Mouse (Mus musculus): ENCODE measurements around the gene Nusap1. TPM values are rescaled to one million over a fixed set of nuclear protein-coding genes. Genes with fewer than 3 reads are reported as not detected.

The Nusap1 gene
- 3.9 and 5.7 TPM in 2 replicates for polyA plus RNA-seq (2015; fragmentation: Nextera tagmentation; extraction: Ambion mirVana)

GRCm38 (mm10) chr2:119618199-119618982, at the start of gene Nusap1, which contains the start of gene Oip5:
TSS of gene Nusap1 (plus strand) at chr2:119618298.
TSS of gene Oip5 (minus strand) at chr2:119618469.
- H3K27ac ChIP-seq (ENCODE audit: low read length): 0 out of 2 replicates have a peak within 1 kb of the TSS, but pooled peaks have one; percentile 43
- under 1% methylated on average over 55 of the region's 55 CpGs for WGBS
- peak; percentile 100 for ATAC-seq

GRCm38 (mm10) chr2:119572471-119572870, 45.6 kb upstream of the Nusap1 start:
- H3K9ac ChIP-seq (replicated peaks; ENCODE audit: low read depth): no peak overlapping the region
- DNase-seq (ENCODE audit: low spot score) (peak; percentile 63), ATAC-seq (peak; percentile 43; the same call in 1 of the 2 replicates)
- no peaks in the 10 kb centered on the region for H3K9me3 ChIP-seq (ENCODE audit: low read length)
- no peak overlapping the region; the same call in 1 of the 2 replicates for H3K27ac ChIP-seq (ENCODE audit: low read length)
- no peaks in the 10 kb centered on the region for H3K27me3 ChIP-seq (replicated peaks; ENCODE audit: insufficient read depth, low read length)
- WGBS: 50% methylated on average over 1 of the region's 1 CpGs
- H3K4me2 ChIP-seq (replicated peaks; ENCODE audit: low read depth, low read length): no peak overlapping the region
- peaks cover 6% of the 10 kb centered on the region; the same call in 1 of the 2 replicates for H3K36me3 ChIP-seq (ENCODE audit: insufficient read depth, low read length)
- no peak overlapping the region for H3K4me3 ChIP-seq (ENCODE audit: low read depth, low read length)
- no peaks in the 10 kb centered on the region for H3K4me1 ChIP-seq (ENCODE audit: insufficient read depth, low read depth, low read length)
- TF ChIP-seq CTCF (IDR thresholded peaks at IDR 0.05) (no peak), EP300 (IDR thresholded peaks at IDR 0.05) (peak; percentile 76)

More at GRCm38 (mm10) chr2:119618199-119618982, at the start of gene Nusap1, which contains the start of gene Oip5:
- Histone ChIP-seq H3K4me2 (replicated peaks; ENCODE audit: low read depth, low read length) (peak within 1 kb of the TSS; percentile 96), H3K36me3 (ENCODE audit: insufficient read depth, low read length) (no peaks in the 10 kb centered on the region), H3K27me3 (replicated peaks; ENCODE audit: insufficient read depth, low read length) (no peaks in the 10 kb centered on the region), H3K4me3 (ENCODE audit: low read depth, low read length) (peak within 1 kb of the TSS; percentile 86), H3K9ac (replicated peaks; ENCODE audit: low read depth) (peak within 1 kb of the TSS; percentile 46; the same call in 1 of the 2 replicates), H3K9me3 (ENCODE audit: low read length) (no peaks in the 10 kb centered on the region), H3K4me1 (ENCODE audit: insufficient read depth, low read depth, low read length) (peaks cover 8% of the 10 kb centered on the region; the same call in 1 of the 2 replicates)
- peak; percentile 99 for DNase-seq (ENCODE audit: low spot score)
- TF ChIP-seq EP300 (IDR thresholded peaks at IDR 0.05) (no peak), CTCF (IDR thresholded peaks at IDR 0.05) (no peak)

- no peaks in the 10 kb centered on the region for H3K4me1 ChIP-seq (ENCODE audit: insufficient read depth, low read depth, low read length)
- H3K9ac ChIP-seq (replicated peaks; ENCODE audit: low read depth): no peak overlapping the region
- ATAC-seq (no peak), DNase-seq (ENCODE audit: low spot score) (no peak)
- no peak for TF ChIP-seq EP300 (IDR thresholded peaks at IDR 0.05)
- TF ChIP-seq CTCF (IDR thresholded peaks at IDR 0.05): no peak
- no peak overlapping the region for H3K4me2 ChIP-seq (replicated peaks; ENCODE audit: low read depth, low read length)
- H3K27ac ChIP-seq (ENCODE audit: low read length): no peak overlapping the region
- 94% methylated on average over 3 of the region's 3 CpGs for WGBS
- H3K36me3 ChIP-seq (ENCODE audit: insufficient read depth, low read length): no peaks in the 10 kb centered on the region; the same call in 1 of the 2 replicates
- no peak overlapping the region for H3K4me3 ChIP-seq (ENCODE audit: low read depth, low read length)
- H3K9me3 ChIP-seq (ENCODE audit: low read length): no peaks in the 10 kb centered on the region
- H3K27me3 ChIP-seq (replicated peaks; ENCODE audit: insufficient read depth, low read length): no peaks in the 10 kb centered on the region
These were observed 36.5 kb upstream of the Nusap1 start for GRCm38 (mm10) chr2:119581571-119581970.

GRCm38 (mm10) chr2:119583439-119583838, 34.7 kb upstream of the Nusap1 start:
- no peak overlapping the region for H3K4me3 ChIP-seq (ENCODE audit: low read depth, low read length)
- H3K36me3 ChIP-seq (ENCODE audit: insufficient read depth, low read length): no peaks in the 10 kb centered on the region; the same call in 1 of the 2 replicates
- WGBS: 62% methylated on average over 2 of the region's 2 CpGs
- no peak for TF ChIP-seq CTCF (IDR thresholded peaks at IDR 0.05)
- TF ChIP-seq EP300 (IDR thresholded peaks at IDR 0.05): no peak
- H3K27me3 ChIP-seq (replicated peaks; ENCODE audit: insufficient read depth, low read length): no peaks in the 10 kb centered on the region
- no peaks in the 10 kb centered on the region for H3K9me3 ChIP-seq (ENCODE audit: low read length)
- no peak overlapping the region for H3K4me2 ChIP-seq (replicated peaks; ENCODE audit: low read depth, low read length)
- H3K9ac ChIP-seq (replicated peaks; ENCODE audit: low read depth): no peak overlapping the region
- H3K4me1 ChIP-seq (ENCODE audit: insufficient read depth, low read depth, low read length): no peaks in the 10 kb centered on the region
- DNase-seq (ENCODE audit: low spot score): no peak
- H3K27ac ChIP-seq (ENCODE audit: low read length): no peak overlapping the region
- ATAC-seq: no peak

GRCm38 (mm10) chr2:119584282-119584681, 33.8 kb upstream of the Nusap1 start:
- Histone ChIP-seq H3K4me1 (ENCODE audit: insufficient read depth, low read depth, low read length) (no peaks in the 10 kb centered on the region), H3K4me3 (ENCODE audit: low read depth, low read length) (no peak overlapping the region), H3K36me3 (ENCODE audit: insufficient read depth, low read length) (no peaks in the 10 kb centered on the region; the same call in 1 of the 2 replicates), H3K4me2 (replicated peaks; ENCODE audit: low read depth, low read length) (no peak overlapping the region), H3K9me3 (ENCODE audit: low read length) (no peaks in the 10 kb centered on the region), H3K9ac (replicated peaks; ENCODE audit: low read depth) (no peak overlapping the region), H3K27me3 (replicated peaks; ENCODE audit: insufficient read depth, low read length) (no peaks in the 10 kb centered on the region), H3K27ac (ENCODE audit: low read length) (no peak overlapping the region)
- DNase-seq (ENCODE audit: low spot score) (no peak), ATAC-seq (no peak)
- TF ChIP-seq EP300 (IDR thresholded peaks at IDR 0.05): no peak
- no peak for TF ChIP-seq CTCF (IDR thresholded peaks at IDR 0.05)
- WGBS: 87% methylated on average over 8 of the region's 8 CpGs

- Histone ChIP-seq H3K4me1 (ENCODE audit: insufficient read depth, low read depth, low read length) (no peaks in the 10 kb centered on the region), H3K36me3 (ENCODE audit: insufficient read depth, low read length) (peaks cover 3% of the 10 kb centered on the region; the same call in 1 of the 2 replicates), H3K4me3 (ENCODE audit: low read depth, low read length) (no peak overlapping the region), H3K9ac (replicated peaks; ENCODE audit: low read depth) (no peak overlapping the region), H3K27me3 (replicated peaks; ENCODE audit: insufficient read depth, low read length) (no peaks in the 10 kb centered on the region), H3K4me2 (replicated peaks; ENCODE audit: low read depth, low read length) (no peak overlapping the region), H3K27ac (ENCODE audit: low read length) (no peak overlapping the region), H3K9me3 (ENCODE audit: low read length) (no peaks in the 10 kb centered on the region)
- peak; percentile 73 for DNase-seq (ENCODE audit: low spot score)
- TF ChIP-seq CTCF (IDR thresholded peaks at IDR 0.05) (peak; percentile 89), EP300 (IDR thresholded peaks at IDR 0.05) (no peak)
- ATAC-seq: peak; percentile 62
- 10% methylated on average over 4 of the region's 4 CpGs for WGBS
These were observed 30.7 kb upstream of the Nusap1 start for GRCm38 (mm10) chr2:119587383-119587782.
